Mouse (Mus musculus): ENCODE measurements around the gene AI467606. TPM values are rescaled to one million over a fixed set of nuclear protein-coding genes. Genes with fewer than 3 reads are reported as not detected.
"Not testable (repeated sequence)": the region's sequence is repeated elsewhere in the genome, so short reads cannot be mapped to it uniquely, and the experiment has no call there.

The AI467606 gene
- polyA plus RNA-seq, 1 experiment, result 1.4 TPM

GRCm38 (mm10) chr7:127077692-127078091 lies 13.5 kb upstream of the AI467606 start:
- Histone ChIP-seq H3K4me1 (ENCODE audit: control insufficient read depth) (0 out of 2 replicates have a peak, but pooled peaks cover 2% of the 10 kb centered on the region), H3K27me3 (ENCODE audit: control insufficient read depth) (no peaks in the 10 kb centered on the region), H3K9me3 (ENCODE audit: control insufficient read depth, low read length) (peaks cover 3% of the 10 kb centered on the region), H3K36me3 (ENCODE audit: control insufficient read depth) (no peaks in the 10 kb centered on the region), H3K4me3 (replicated peaks) (no peak overlapping the region)
- TF ChIP-seq GATA1 (IDR thresholded peaks at IDR 0.05; ENCODE audit: low read length), result no peak
- no peak for TF ChIP-seq TAL1 (IDR thresholded peaks at IDR 0.05; ENCODE audit: low read length)

DNA sequence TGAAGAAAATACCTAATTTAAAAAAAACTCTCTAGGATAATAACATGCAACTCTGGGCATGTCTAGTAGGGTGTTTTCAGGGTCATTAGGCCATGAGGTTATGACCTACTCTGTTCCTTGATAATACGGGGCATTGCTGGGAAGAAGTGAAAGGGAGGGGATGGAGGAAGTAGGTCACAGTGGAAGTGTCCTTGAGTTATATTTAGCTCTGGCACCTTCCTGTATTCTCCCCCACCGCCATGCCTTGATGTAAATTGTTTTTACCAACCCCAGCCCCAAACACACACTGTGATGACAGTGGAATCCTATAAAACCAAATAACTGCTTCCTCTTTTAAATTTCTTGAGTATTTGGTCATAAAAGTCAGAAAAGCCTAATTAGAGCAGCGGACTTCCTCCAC lies 11.1 kb upstream of the AI467606 start:
- Histone ChIP-seq H3K9me3 (ENCODE audit: control insufficient read depth, low read length) (peaks cover 3% of the 10 kb centered on the region), H3K27me3 (ENCODE audit: control insufficient read depth) (no peaks in the 10 kb centered on the region), H3K4me1 (ENCODE audit: control insufficient read depth) (peaks cover 9% of the 10 kb centered on the region; the same call in 1 of the 2 replicates), H3K4me3 (replicated peaks) (no peak overlapping the region), H3K36me3 (ENCODE audit: control insufficient read depth) (no peaks in the 10 kb centered on the region)
- TF ChIP-seq GATA1 (IDR thresholded peaks at IDR 0.05; ENCODE audit: low read length), result no peak
- TF ChIP-seq TAL1 (IDR thresholded peaks at IDR 0.05; ENCODE audit: low read length), result no peak

DNA sequence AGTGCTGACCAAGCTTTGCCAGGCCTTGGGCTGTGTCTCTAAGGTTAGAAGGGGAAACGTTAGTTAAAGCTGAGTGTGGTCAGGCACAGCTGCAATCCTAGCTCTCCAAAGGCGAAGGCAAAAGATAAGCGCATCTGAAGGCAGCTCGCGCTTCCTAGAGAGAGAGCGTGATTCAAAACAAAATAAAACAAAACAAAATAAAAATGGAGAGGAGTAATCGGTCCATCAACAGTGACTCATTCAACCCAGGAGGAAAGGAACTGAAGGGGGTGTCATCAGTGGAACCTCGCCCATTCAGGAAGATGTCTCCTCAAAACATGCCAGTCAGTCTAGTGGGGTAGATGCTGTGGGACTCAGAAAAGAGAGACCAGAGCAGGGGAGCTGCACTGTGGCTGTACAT lies 8.9 kb upstream of the AI467606 start:
- TF ChIP-seq TAL1 (IDR thresholded peaks at IDR 0.05; ENCODE audit: low read length), result no peak
- H3K4me3 ChIP-seq (replicated peaks), result no peak overlapping the region
- H3K9me3 ChIP-seq (ENCODE audit: control insufficient read depth, low read length), result no peaks in the 10 kb centered on the region
- peaks cover 12% of the 10 kb centered on the region for H3K4me1 ChIP-seq (ENCODE audit: control insufficient read depth)
- H3K36me3 ChIP-seq (ENCODE audit: control insufficient read depth), result no peaks in the 10 kb centered on the region
- no peaks in the 10 kb centered on the region for H3K27me3 ChIP-seq (ENCODE audit: control insufficient read depth)

DNA sequence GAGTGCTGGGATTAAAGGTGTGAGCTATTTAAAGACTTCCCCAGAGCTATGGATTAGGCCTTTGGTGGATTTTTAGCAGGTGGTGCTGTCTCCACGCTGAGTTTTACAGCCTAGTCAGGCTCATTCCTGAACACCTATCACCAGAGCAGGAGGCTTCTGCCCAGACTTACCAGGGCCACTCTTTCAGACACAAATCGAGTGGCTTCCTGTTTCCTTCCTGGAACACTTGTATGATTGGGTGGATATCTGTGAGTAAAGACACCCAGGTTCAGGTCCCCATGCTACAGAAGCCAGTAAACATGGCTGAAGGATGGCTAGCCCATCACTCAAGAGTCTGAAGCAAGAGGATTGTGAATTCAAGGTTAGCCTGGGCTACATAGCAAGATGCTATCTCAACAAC lies 8.2 kb upstream of the AI467606 start:
- Histone ChIP-seq H3K4me3 (replicated peaks) (no peak overlapping the region), H3K27me3 (ENCODE audit: control insufficient read depth) (no peaks in the 10 kb centered on the region), H3K4me1 (ENCODE audit: control insufficient read depth) (peaks cover 15% of the 10 kb centered on the region), H3K36me3 (ENCODE audit: control insufficient read depth) (no peaks in the 10 kb centered on the region), H3K9me3 (ENCODE audit: control insufficient read depth, low read length) (no peaks in the 10 kb centered on the region)
- TF ChIP-seq GATA1 (IDR thresholded peaks at IDR 0.05; ENCODE audit: low read length) (no peak), TAL1 (IDR thresholded peaks at IDR 0.05; ENCODE audit: low read length) (no peak)

DNA sequence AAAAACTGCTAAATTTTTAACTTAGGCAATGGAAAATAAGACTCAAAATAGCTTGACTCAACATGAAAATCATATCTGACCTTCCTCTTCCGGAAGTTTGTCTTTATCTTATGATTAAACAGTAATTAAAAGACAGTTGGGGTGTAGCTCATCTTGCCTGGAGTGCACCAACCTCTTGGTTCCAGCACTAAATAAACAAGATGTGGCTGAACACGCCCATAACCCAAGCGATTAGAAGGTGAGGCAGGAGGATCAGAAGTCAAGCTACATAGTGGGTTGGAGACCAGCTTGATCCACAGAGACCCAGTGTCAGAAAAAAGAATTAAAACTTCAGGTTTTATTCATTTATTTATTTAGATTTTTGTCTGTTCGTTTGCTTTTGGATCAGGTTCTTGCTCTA lies 7.5 kb upstream of the AI467606 start:
- Histone ChIP-seq H3K27me3 (ENCODE audit: control insufficient read depth) (no peaks in the 10 kb centered on the region), H3K4me1 (ENCODE audit: control insufficient read depth) (peaks cover 15% of the 10 kb centered on the region), H3K36me3 (ENCODE audit: control insufficient read depth) (no peaks in the 10 kb centered on the region), H3K4me3 (replicated peaks) (no peak overlapping the region), H3K9me3 (ENCODE audit: control insufficient read depth, low read length) (no peaks in the 10 kb centered on the region)
- no peak for TF ChIP-seq TAL1 (IDR thresholded peaks at IDR 0.05; ENCODE audit: low read length)
- no peak for TF ChIP-seq GATA1 (IDR thresholded peaks at IDR 0.05; ENCODE audit: low read length)

DNA sequence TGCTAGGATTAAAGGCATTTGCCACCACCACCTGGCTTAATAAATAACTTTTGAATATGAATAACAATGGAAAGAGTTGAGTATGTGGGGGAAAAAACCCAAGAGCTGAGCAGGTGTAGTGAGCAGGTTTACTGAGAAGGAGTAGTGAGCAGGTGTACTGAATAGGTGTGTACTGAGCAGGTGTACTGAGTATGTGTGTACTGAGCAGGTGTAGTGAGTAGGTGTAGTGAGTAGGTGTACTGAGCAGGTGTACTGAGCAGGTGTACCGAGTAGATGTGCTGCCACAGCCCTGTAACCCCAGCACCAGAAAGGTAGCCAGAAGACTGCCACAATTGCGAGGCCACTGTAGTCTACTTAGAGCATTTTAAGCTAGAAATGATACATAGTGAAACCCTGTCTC lies 6.4 kb upstream of the AI467606 start:
- Histone ChIP-seq H3K9me3 (ENCODE audit: control insufficient read depth, low read length) (no peaks in the 10 kb centered on the region), H3K4me3 (replicated peaks) (no peak overlapping the region), H3K36me3 (ENCODE audit: control insufficient read depth) (no peaks in the 10 kb centered on the region), H3K4me1 (ENCODE audit: control insufficient read depth) (peaks cover 25% of the 10 kb centered on the region), H3K27me3 (ENCODE audit: control insufficient read depth) (no peaks in the 10 kb centered on the region)
- TF ChIP-seq TAL1 (IDR thresholded peaks at IDR 0.05; ENCODE audit: low read length) (no peak), GATA1 (IDR thresholded peaks at IDR 0.05; ENCODE audit: low read length) (no peak)

- peaks cover 35% of the 10 kb centered on the region for H3K4me1 ChIP-seq (ENCODE audit: control insufficient read depth)
- not testable (repeated sequence) for H3K4me3 ChIP-seq (replicated peaks); H3K27me3 ChIP-seq (ENCODE audit: control insufficient read depth); H3K36me3 ChIP-seq (ENCODE audit: control insufficient read depth); H3K9me3 ChIP-seq (ENCODE audit: control insufficient read depth, low read length)
Observed at GRCm38 (mm10) chr7:127085751-127086150, 5.4 kb upstream of the AI467606 start.

- H3K36me3 ChIP-seq (ENCODE audit: control insufficient read depth); H3K27me3 ChIP-seq (ENCODE audit: control insufficient read depth); H3K9me3 ChIP-seq (ENCODE audit: control insufficient read depth, low read length); H3K4me3 ChIP-seq (replicated peaks): not testable (repeated sequence)
- peaks cover 52% of the 10 kb centered on the region for H3K4me1 ChIP-seq (ENCODE audit: control insufficient read depth)
Observed at GRCm38 (mm10) chr7:127087278-127088010, 3.7 kb upstream of the AI467606 start, which contains the start of gene Zg16. TSS of gene Zg16 (minus strand) at chr7:127087328.

DNA sequence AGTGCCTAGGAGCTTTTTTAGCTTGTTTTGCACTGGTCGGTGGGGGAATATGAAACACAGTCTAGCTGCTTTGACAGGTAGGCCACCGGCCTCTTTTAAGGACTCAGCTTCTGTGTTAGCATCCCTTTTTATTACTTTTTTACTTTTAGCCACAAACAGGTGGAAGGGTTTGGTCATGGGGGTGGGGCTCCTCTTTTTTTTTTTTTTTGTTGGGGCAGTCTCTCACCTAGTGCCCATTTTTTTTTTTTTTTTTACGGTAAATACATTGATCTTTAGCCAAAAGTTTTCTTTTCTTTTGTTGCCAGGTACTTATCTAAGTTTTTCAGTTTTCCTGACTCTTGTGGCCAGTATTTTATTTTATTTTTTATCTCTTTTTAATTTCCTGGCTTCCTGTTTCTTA lies 3.1 kb upstream of the AI467606 start:
- TF ChIP-seq TAL1 (IDR thresholded peaks at IDR 0.05; ENCODE audit: low read length) (no peak), GATA1 (IDR thresholded peaks at IDR 0.05; ENCODE audit: low read length) (no peak)
- H3K27me3 ChIP-seq (ENCODE audit: control insufficient read depth), result no peaks in the 10 kb centered on the region
- H3K4me3 ChIP-seq (replicated peaks), result no peak overlapping the region
- H3K9me3 ChIP-seq (ENCODE audit: control insufficient read depth, low read length), result no peaks in the 10 kb centered on the region
- H3K4me1 ChIP-seq (ENCODE audit: control insufficient read depth), result peaks cover 58% of the 10 kb centered on the region
- H3K36me3 ChIP-seq (ENCODE audit: control insufficient read depth), result peaks cover 11% of the 10 kb centered on the region

Data from erythroblast, embryonic 14.5 days (primary cell).